Mouse (Mus musculus) bone marrow macrophage, adult 2 months (primary cell): ENCODE results near the gene Cenpm. TPM values are rescaled to one million over a fixed set of nuclear protein-coding genes. Genes with fewer than 3 reads are reported as not detected.

ENCODE experiments used
- H3K27ac ChIP-seq: 2 replicates; pipeline ENCODE4 v1.5.1; 2012; ENCODE audit warnings: low read depth, low read length; ENCODE audit not compliant: insufficient read depth
- H3K4me1 ChIP-seq: 2 replicates; pipeline ENCODE4 v1.6.1; 2012; ENCODE audit warnings: low read length; ENCODE audit not compliant: control insufficient read depth, insufficient read depth
- H3K4me3 ChIP-seq: 2 replicates; pipeline ENCODE4 v1.5.1; 2012; ENCODE audit warnings: mild to moderate bottlenecking, low read length, moderate library complexity; ENCODE audit not compliant: insufficient read depth
- CTCF ChIP-seq: IDR thresholded peaks from 2 replicates; pipeline ENCODE4 v1.5.1; 2012; ENCODE audit warnings: low read depth, mild to moderate bottlenecking, low read length, moderate library complexity
- POLR2A ChIP-seq: IDR thresholded peaks from 2 replicates; pipeline ENCODE4 v1.6.1; 2012; ENCODE audit warnings: mild to moderate bottlenecking, low read depth, low read length, borderline replicate concordance
- polyA plus RNA-seq: library from polyadenylated mRNA; stranded (reverse); fragments of >200 nt; gene quantifications from 2 replicates; pipeline ENCODE4 v1.2.4, GENCODE M21; 2012; ENCODE audit not compliant: missing spikeins, insufficient read depth, insufficient read length

Gene Cenpm
- polyA plus RNA-seq, 1 experiment = 10.2 TPM

GRCm38 (mm10) chr15:82184656-82185055 lies 59.9 kb downstream of the Cenpm start:
- Histone ChIP-seq H3K27ac (no peak overlapping the region), H3K4me3 (no peak overlapping the region), H3K4me1 (no peaks in the 10 kb centered on the region)
- TF ChIP-seq CTCF (no peak), POLR2A (no peak)

DNA sequence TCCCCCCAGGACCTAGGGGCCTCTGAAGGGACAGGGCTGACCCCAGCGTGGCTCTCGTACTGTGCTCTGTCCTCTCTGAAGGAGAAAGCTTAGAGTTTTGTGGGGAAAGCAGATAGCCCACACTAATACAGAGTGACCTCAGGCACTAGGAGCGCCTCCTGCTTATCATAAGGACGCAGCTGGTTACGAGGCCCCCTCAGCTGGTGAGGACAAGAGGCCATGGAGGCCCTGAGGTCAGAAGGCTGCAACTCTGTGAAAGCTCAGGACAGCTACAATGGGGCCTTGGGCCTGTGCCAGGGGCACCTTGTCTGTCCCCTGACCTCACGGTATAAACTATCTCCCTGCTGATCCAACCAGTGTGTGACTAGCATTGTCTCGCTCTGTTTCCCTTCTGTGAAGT lies 60.4 kb downstream of the Cenpm start:
- no peak overlapping the region for H3K4me3 ChIP-seq
- H3K27ac ChIP-seq = no peak overlapping the region
- no peaks in the 10 kb centered on the region for H3K4me1 ChIP-seq
- TF ChIP-seq POLR2A = no peak
- no peak for TF ChIP-seq CTCF

Other genes starting within 250 kb of the Cenpm start
- 20.9 and 28.1 TPM in 2 replicates for gene Desi1, start 210.9 kb downstream of the Cenpm start, polyA plus RNA-seq
- gene Snu13, start 197.2 kb downstream of the Cenpm start, polyA plus RNA-seq = 66.2 and 69.9 TPM in 2 replicates
- not detected in 2 replicates for gene 4930407I10Rik, start 185.6 kb downstream of the Cenpm start, polyA plus RNA-seq
- gene Mei1, start 174.8 kb downstream of the Cenpm start, polyA plus RNA-seq = not detected in 2 replicates
- gene Ccdc134, start 116.8 kb downstream of the Cenpm start, polyA plus RNA-seq = 13.6 and 14.7 TPM in 2 replicates
- gene Srebf2, start 97.6 kb downstream of the Cenpm start, polyA plus RNA-seq = 53.3 and 63.9 TPM in 2 replicates
- gene Shisa8, start 31.9 kb downstream of the Cenpm start, polyA plus RNA-seq = not detected in 2 replicates
- not detected in 2 replicates for gene Tnfrsf13c, start 20.4 kb downstream of the Cenpm start, polyA plus RNA-seq
- gene 1500009C09Rik, start 7.6 kb upstream of the Cenpm start, polyA plus RNA-seq = not detected in 2 replicates
- not detected in 2 replicates for gene Sept3, start 30.1 kb upstream of the Cenpm start, polyA plus RNA-seq
- not detected in 2 replicates for gene Wbp2nl, start 54.2 kb upstream of the Cenpm start, polyA plus RNA-seq
- 168 and 171 TPM in 2 replicates for gene Naga, start 94.2 kb upstream of the Cenpm start, polyA plus RNA-seq
- 2.5 and 5.3 TPM in 2 replicates for gene Pheta2, start 94.2 kb upstream of the Cenpm start, polyA plus RNA-seq
- gene Smdt1, start 94.2 kb upstream of the Cenpm start, polyA plus RNA-seq = 206 and 221 TPM in 2 replicates
- 315 and 361 TPM in 2 replicates for gene Ndufa6, start 109.6 kb upstream of the Cenpm start, polyA plus RNA-seq
- gene Cyp2d22, start 135.5 kb upstream of the Cenpm start, polyA plus RNA-seq = 0.39 and 0.78 TPM in 2 replicates
- not detected in 2 replicates for gene Cyp2d11, start 149.3 kb upstream of the Cenpm start, polyA plus RNA-seq
- gene Cyp2d10, start 162.4 kb upstream of the Cenpm start, polyA plus RNA-seq = not detected in 2 replicates
- not detected in 2 replicates for gene Cyp2d9, start 188.7 kb upstream of the Cenpm start, polyA plus RNA-seq